Mouse (Mus musculus) liver, postnatal 0 days (tissue): ENCODE measurements around the gene Padi2. TPM values are rescaled to one million over a fixed set of nuclear protein-coding genes. Genes with fewer than 3 reads are reported as not detected.

Experiments
- ATAC-seq: fragments of 200-750 bp; cut with Nextera tagmentation; 2 replicates; pipeline ENCODE4 v1.8.0; 2017; ENCODE audit warnings: mild to moderate bottlenecking, moderate library complexity
- DNase-seq: peaks from one replicate; pipeline ENCODE4 v3.0.0-alpha.2; 2016
- H3K27ac ChIP-seq: fragments of 300-500 bp; sonication (generic); 2 replicates; pipeline ENCODE4 v1.5.1; 2014; ENCODE audit warnings: antibody characterized with exemption, moderate library complexity, mild to moderate bottlenecking, low read depth
- H3K27me3 ChIP-seq: fragments of 300-500 bp; sonication (generic); 2 replicates; pipeline ENCODE4 v1.6.1; 2014; ENCODE audit warnings: low read length, control low read depth, mixed read lengths; ENCODE audit not compliant: insufficient read depth
- H3K36me3 ChIP-seq: fragments of 300-500 bp; sonication (generic); replicated peaks from 2 replicates; pipeline ENCODE4 v1.6.1; 2014; ENCODE audit warnings: mild to moderate bottlenecking, control low read depth, low read length, moderate library complexity, mixed read lengths; ENCODE audit not compliant: insufficient read depth
- H3K4me1 ChIP-seq: fragments of 300-500 bp; sonication (generic); 2 replicates; pipeline ENCODE4 v1.6.1; 2014; ENCODE audit warnings: antibody characterized with exemption, mild to moderate bottlenecking, control low read depth; ENCODE audit not compliant: insufficient read depth
- H3K4me2 ChIP-seq: fragments of 300-500 bp; sonication (generic); 2 replicates; pipeline ENCODE4 v1.6.1; 2014; ENCODE audit warnings: low read depth, mild to moderate bottlenecking, low read length, moderate library complexity, mixed read lengths
- H3K4me3 ChIP-seq: fragments of 300-500 bp; sonication (generic); 2 replicates; pipeline ENCODE4 v1.5.1; 2014; ENCODE audit warnings: low read depth, low read length
- H3K9ac ChIP-seq: fragments of 300-500 bp; sonication (generic); replicated peaks from 2 replicates; pipeline ENCODE4 v1.6.1; 2014; ENCODE audit warnings: mild to moderate bottlenecking, moderate library complexity
- H3K9me3 ChIP-seq: fragments of 300-500 bp; sonication (generic); 2 replicates; pipeline ENCODE4 v1.6.1; 2016; ENCODE audit warnings: mild to moderate bottlenecking, control low read depth, low read length, mixed read lengths
- CTCF ChIP-seq: sonication (generic); IDR thresholded peaks from 2 replicates; pipeline ENCODE4 v1.5.1; 2016; ENCODE audit warnings: antibody characterized with exemption, low read depth
- EP300 ChIP-seq: IDR thresholded peaks from 2 replicates; pipeline ENCODE4 v1.6.1; 2016; ENCODE audit warnings: antibody characterized with exemption, low read depth, mild to moderate bottlenecking
- WGBS: fragments of 180-500 bp; shearing (Covaris S2); extraction: QIAGEN DNeasy Blood & Tissue Kit; methylation state at CpG from one replicate; pipeline ENCODE4 v1.1.7; 2014; ENCODE audit not compliant: insufficient replicate concordance; 5-methylcytosine and 5-hydroxymethylcytosine counted together
- polyA plus RNA-seq: library from polyadenylated mRNA; unstranded; fragments of >200 nt; fragmentation: Nextera tagmentation; extraction: Ambion mirVana; gene quantifications from 2 replicates; pipeline ENCODE4 v1.2.1, GENCODE M21; 2015

Padi2 gene
- polyA plus RNA-seq, 1 experiment from 2014 or later, result 2.1 TPM

DNA sequence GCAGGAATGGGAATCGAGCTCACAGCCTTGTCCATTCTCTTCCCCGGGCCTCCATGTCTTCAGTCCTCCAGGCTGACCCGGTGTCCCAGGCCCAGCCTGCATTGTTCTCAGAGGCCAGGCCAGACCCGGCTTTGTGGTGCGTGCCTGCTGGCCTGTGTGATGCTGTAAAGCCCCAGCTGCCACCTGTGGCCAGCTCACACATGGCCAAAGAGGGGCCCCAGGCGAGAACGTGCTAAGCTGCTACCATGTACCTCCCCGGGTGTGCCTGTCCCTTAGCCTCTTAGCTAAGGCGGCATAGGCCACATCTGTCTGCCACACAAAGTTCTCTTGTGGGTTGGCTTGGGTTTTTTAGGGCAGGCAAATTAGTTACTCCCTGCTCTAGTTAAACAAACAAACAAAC, 29.5 kb downstream of the Padi2 start:
- Histone ChIP-seq H3K36me3 (no peaks in the 10 kb centered on the region), H3K4me2 (no peak overlapping the region), H3K4me3 (no peak overlapping the region), H3K9ac (no peak overlapping the region), H3K4me1 (no peaks in the 10 kb centered on the region), H3K27ac (no peak overlapping the region), H3K9me3 (peaks cover 4% of the 10 kb centered on the region; the same call in 1 of the 2 replicates), H3K27me3 (no peaks in the 10 kb centered on the region)
- TF ChIP-seq EP300, result no peak
- DNase-seq, result no peak
- ATAC-seq, result no peak
- 84% methylated on average over 9 of the region's 9 CpGs for WGBS

DNA sequence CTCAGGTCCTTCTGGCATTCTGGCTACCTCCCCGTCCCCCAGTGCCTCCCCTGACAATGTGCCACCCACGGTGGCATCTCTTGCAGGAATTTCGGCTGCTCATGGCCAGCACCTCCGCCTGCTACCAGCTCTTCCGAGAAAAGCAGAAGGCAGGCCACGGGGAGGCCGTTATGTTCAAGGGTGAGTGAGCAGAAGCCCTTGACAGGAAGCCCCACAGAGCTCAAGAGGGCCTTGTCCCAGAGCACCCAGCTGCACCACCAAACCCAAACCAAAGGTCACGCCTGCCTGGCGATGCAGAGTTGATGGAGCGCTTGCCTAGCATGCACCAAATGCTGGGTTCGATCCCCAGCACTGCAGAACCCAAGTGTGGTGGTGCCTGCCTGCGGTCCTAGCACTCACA, 38.2 kb downstream of the Padi2 start:
- no peak overlapping the region for H3K4me3 ChIP-seq
- TF ChIP-seq EP300 (no peak), CTCF (no peak)
- no peaks in the 10 kb centered on the region for H3K9me3 ChIP-seq
- DNase-seq (peak; percentile 48), ATAC-seq (peak; percentile 59)
- no peaks in the 10 kb centered on the region; the same call in 1 of the 2 replicates for H3K4me1 ChIP-seq
- peak overlapping the region; percentile 60 for H3K27ac ChIP-seq
- H3K36me3 ChIP-seq, result no peaks in the 10 kb centered on the region
- H3K4me2 ChIP-seq, result no peak overlapping the region
- WGBS, result 58% methylated on average over 12 of the region's 12 CpGs
- no peak overlapping the region for H3K9ac ChIP-seq
- no peaks in the 10 kb centered on the region for H3K27me3 ChIP-seq

DNA sequence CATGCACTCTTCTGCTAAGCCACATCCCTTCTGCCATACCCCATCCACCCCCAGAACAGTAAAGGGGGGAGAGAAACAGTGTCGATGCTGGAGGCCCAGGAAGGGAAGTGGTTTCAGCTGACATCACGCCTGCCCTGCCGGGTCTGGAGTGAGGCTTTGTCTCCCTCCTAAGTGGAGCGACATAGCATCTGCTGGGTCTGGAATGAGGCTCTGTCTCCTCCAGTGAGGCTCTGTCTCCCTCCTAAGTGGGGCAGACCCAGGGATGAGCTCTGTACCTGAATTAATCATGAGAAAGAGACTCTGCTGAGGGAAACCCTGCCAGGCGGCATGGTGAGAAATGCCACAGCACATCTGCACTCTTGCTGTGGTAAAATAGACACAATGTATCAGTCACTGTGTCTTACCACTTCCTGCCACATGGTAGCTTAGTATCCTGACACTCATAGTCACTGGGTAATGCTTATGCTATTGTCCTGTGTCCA, 38.9 kb downstream of the Padi2 start:
- TF ChIP-seq EP300, result no peak
- no peak for TF ChIP-seq CTCF
- 22% methylated on average over 5 of the region's 5 CpGs for WGBS
- ATAC-seq (peak; percentile 64), DNase-seq (no peak)
- H3K36me3 ChIP-seq, result no peaks in the 10 kb centered on the region
- no peak overlapping the region for H3K4me2 ChIP-seq
- no peaks in the 10 kb centered on the region for H3K27me3 ChIP-seq
- no peak overlapping the region for H3K9ac ChIP-seq
- H3K9me3 ChIP-seq, result no peaks in the 10 kb centered on the region
- H3K4me1 ChIP-seq, result no peaks in the 10 kb centered on the region; the same call in 1 of the 2 replicates
- H3K27ac ChIP-seq, result peak overlapping the region; percentile 60; the same call in 1 of the 2 replicates
- no peak overlapping the region for H3K4me3 ChIP-seq

DNA sequence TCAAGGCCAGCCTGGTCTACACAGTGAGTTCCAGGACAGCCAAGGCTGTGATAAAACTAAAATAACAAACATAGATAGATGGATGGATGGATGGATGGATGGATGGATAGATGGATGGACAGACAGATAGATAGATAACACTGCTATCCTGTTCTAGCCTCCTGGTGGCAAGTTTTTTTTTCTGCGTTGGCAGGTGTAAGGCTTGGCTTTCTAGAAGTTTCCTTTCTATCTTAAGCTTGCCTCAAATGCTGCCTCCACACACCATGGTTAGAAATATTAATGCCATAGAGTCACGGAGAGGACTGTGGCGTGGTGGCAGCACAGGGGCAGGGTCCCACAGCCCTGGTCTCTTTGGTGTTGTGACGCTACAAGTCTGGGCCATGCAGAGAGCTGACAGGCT, 39.4 kb downstream of the Padi2 start:
- Histone ChIP-seq H3K27ac (0 out of 2 replicates have a peak overlapping the region, but pooled peaks have one; percentile 60), H3K9ac (no peak overlapping the region), H3K9me3 (no peaks in the 10 kb centered on the region), H3K27me3 (no peaks in the 10 kb centered on the region), H3K4me2 (no peak overlapping the region), H3K4me3 (no peak overlapping the region), H3K4me1 (no peaks in the 10 kb centered on the region; the same call in 1 of the 2 replicates), H3K36me3 (no peaks in the 10 kb centered on the region)
- WGBS, result 86% methylated on average over 4 of the region's 4 CpGs
- no peak for ATAC-seq
- TF ChIP-seq EP300 (no peak), CTCF (no peak)
- DNase-seq, result no peak

DNA sequence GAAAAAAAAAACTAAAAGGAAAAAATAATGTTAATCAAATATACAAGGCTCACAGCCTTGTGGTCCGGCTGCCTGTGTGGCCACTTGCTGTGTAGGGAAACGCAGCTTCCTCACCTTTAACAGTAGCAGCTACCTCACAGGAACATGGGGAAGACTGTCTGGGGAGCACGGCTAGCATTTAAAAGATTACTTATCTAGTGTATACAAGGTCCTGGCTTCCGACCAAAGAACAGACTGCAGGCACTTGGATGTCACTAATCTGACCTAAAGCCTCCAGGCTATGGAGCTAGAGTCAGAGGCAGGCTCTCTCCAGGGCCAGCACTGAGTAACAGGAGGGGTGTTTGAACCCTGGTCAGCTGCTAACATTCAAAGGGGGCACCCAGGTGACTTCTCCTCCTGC, 39.9 kb downstream of the Padi2 start:
- no peak overlapping the region for H3K4me2 ChIP-seq
- WGBS, result 44% methylated on average over 4 of the region's 4 CpGs
- H3K9ac ChIP-seq, result no peak overlapping the region
- no peak for DNase-seq
- H3K36me3 ChIP-seq, result no peaks in the 10 kb centered on the region
- H3K4me1 ChIP-seq, result no peaks in the 10 kb centered on the region; the same call in 1 of the 2 replicates
- no peak for TF ChIP-seq EP300
- no peak for TF ChIP-seq CTCF
- H3K4me3 ChIP-seq, result no peak overlapping the region
- no peak for ATAC-seq
- H3K9me3 ChIP-seq, result no peaks in the 10 kb centered on the region
- H3K27me3 ChIP-seq, result no peaks in the 10 kb centered on the region
- H3K27ac ChIP-seq, result no peak overlapping the region

DNA sequence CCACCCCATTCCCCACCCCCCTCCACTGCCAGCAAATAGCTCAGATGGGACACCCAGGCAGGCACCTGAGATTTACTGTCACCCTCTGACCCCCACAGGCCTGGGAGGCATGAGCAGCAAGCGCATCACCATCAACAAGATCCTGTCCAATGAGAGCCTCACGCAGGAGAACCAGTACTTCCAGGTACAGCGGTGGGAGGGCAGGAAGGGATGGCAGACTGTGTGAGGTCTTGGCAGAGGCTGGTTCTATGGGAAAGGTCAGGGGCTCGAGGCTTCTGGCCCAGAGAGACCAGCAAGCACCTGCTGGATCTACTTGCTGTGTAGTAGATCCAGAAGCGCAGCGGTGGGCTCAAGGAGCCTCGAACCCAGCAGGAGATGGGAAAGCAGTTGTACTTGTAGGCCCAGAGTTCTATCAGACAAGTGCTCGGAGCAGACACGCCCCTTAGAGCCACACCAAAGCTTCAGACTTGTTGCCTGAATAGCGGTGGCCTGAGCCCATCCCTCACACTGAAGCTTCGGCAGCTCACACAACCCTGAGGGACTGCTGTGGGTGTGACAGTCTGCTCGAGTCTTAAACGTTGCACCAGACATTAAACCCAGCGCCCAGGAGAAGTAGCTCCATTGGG, 40.5 kb downstream of the Padi2 start:
- Histone ChIP-seq H3K27me3 (no peaks in the 10 kb centered on the region), H3K4me2 (no peak overlapping the region), H3K9me3 (no peaks in the 10 kb centered on the region), H3K36me3 (no peaks in the 10 kb centered on the region), H3K4me3 (no peak overlapping the region), H3K27ac (no peak overlapping the region), H3K4me1 (peaks cover 3% of the 10 kb centered on the region; the same call in 1 of the 2 replicates), H3K9ac (no peak overlapping the region)
- DNase-seq, result no peak
- 69% methylated on average over 14 of the region's 14 CpGs for WGBS
- no peak for TF ChIP-seq EP300
- TF ChIP-seq CTCF, result no peak
- no peak for ATAC-seq
